Comparison of ENCODE assay signal across 1 mouse cellular context in the genomic region with DNA sequence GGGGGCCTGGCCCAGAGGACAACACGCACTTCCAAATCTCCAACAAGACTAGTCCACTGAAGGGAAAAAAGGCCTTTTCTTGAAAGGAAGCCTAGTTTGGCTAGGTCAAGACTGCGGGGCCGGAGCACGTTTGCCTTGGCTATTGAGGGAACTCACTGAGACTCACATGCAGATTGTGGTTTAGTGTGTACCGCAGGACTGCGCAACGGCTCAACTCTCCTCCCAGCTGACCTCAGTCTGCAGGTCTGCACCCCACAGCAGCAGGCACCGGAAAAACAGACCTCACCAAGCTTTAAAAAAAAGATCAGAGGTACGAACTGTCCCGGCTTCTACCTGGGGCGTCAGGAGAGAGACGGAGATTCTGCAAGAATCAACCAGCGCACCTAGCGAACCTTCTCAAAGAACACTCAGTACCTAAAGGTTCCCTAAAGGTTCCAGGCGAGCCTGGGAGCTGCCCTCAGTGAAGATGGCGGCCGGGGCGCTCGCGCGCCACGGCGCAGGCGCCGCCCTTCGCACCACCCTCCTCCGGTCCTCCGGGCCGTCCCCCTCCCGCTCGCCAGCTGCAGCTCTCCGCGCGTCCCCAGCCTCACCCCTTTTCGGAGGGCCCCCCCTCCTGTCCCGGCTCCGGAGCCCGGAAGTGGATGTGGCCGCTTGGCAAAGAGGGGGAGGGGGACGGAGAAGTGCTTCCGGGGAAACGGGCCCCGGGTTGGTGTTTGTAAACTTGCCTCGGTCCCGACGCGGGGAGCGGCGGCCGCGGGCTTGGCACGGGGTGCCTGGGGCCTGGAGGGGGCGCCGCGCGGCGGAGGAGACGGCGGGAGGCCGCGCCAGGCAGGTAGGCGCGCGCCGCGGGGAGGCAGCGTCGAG.
TF ChIP-seq lines count a peak whose summit lies in the region.

Gene Zfp740, plus strand, starts transcription at position 279 of the 864 bp plus-strand sequence.

TF ChIP-seq in CH12.LX, 34 proteins besides CTCF, POLR2A, EP300 and RAD21 (continued from another document):
- TF ChIP-seq TBP (conservative IDR thresholded peaks at IDR 0.05; ENCODE audit: low read depth, low read length), result 0 out of 2 replicates have a peak, but pooled peaks have one; percentile 37
- TF ChIP-seq PAX5 (IDR thresholded peaks at IDR 0.05; ENCODE audit: low read length), result no peak
- TF ChIP-seq NELFE (IDR thresholded peaks at IDR 0.05; ENCODE audit: low read depth, low read length), result no peak; the same call in none of the 2 replicates
- peak; percentile 89; the same call in 1 of the 2 replicates for TF ChIP-seq KAT2A (IDR thresholded peaks at IDR 0.05; ENCODE audit: insufficient replicate concordance, low read length)
- TF ChIP-seq SMC3 (IDR thresholded peaks at IDR 0.05; ENCODE audit: low read depth, low read length), result peak; percentile 7; the same call in 1 of the 2 replicates
- peak; percentile 29; the same call in 1 of the 2 replicates for TF ChIP-seq RCOR1 (conservative IDR thresholded peaks at IDR 0.05; ENCODE audit: low read depth, low read length)
- TF ChIP-seq MAX (IDR thresholded peaks at IDR 0.05; ENCODE audit: low read length), result peak; percentile 71
- peak; percentile 67 for TF ChIP-seq MXI1 (IDR thresholded peaks at IDR 0.05; ENCODE audit: low read depth, low read length)
- peak; percentile 97 for TF ChIP-seq BHLHE40 (IDR thresholded peaks at IDR 0.05; ENCODE audit: low read depth, low read length)
- 0 out of 2 replicates have a peak, but pooled peaks have one; percentile 51 for TF ChIP-seq MAFK (IDR thresholded peaks at IDR 0.05; ENCODE audit: insufficient replicate concordance, low read length)
- no peak for TF ChIP-seq JUN (IDR thresholded peaks at IDR 0.05; ENCODE audit: insufficient read depth, low read depth, low read length)
- TF ChIP-seq HCFC1 (IDR thresholded peaks at IDR 0.05; ENCODE audit: low read depth, low read length), result peak; percentile 91
- no peak for TF ChIP-seq USF2 (conservative IDR thresholded peaks at IDR 0.05; ENCODE audit: low read depth, low read length)
- no peak for TF ChIP-seq USF1 (IDR thresholded peaks at IDR 0.05; ENCODE audit: low read depth, low read length)
- peak; percentile 78 for TF ChIP-seq ETS1 (conservative IDR thresholded peaks at IDR 0.05; ENCODE audit: low read depth, low read length)
- peak; percentile 97 for TF ChIP-seq NRF1 (IDR thresholded peaks at IDR 0.05; ENCODE audit: low read depth, low read length)
- TF ChIP-seq CHD2 (IDR thresholded peaks at IDR 0.05; ENCODE audit: low read length), result peak; percentile 98
- peak; percentile 84 for TF ChIP-seq TCF12 (IDR thresholded peaks at IDR 0.05; ENCODE audit: low read depth, low read length)
- TF ChIP-seq GABPA (IDR thresholded peaks at IDR 0.05; ENCODE audit: insufficient replicate concordance, low read depth, low read length), result peak; percentile 13; the same call in 1 of the 2 replicates
- TF ChIP-seq ZKSCAN1 (IDR thresholded peaks at IDR 0.05; ENCODE audit: borderline replicate concordance, low read depth, low read length), result no peak
- TF ChIP-seq ZNF384 (IDR thresholded peaks at IDR 0.05; ENCODE audit: low read depth, low read length), result peak; percentile 58
- TF ChIP-seq ZC3H11A (IDR thresholded peaks at IDR 0.05; ENCODE audit: low read depth, low read length), result no peak
- peak; percentile 100 for TF ChIP-seq MAZ (IDR thresholded peaks at IDR 0.05; ENCODE audit: low read depth, low read length)
- TF ChIP-seq UBTF (IDR thresholded peaks at IDR 0.05; ENCODE audit: low read depth, low read length), result peak; percentile 32; the same call in 1 of the 2 replicates
- TF ChIP-seq ELF1 (IDR thresholded peaks at IDR 0.05; ENCODE audit: low read depth, low read length), result peak; percentile 91
- TF ChIP-seq ZMIZ1 (IDR thresholded peaks at IDR 0.05; ENCODE audit: low read depth, low read length), result peak; percentile 33; the same call in 1 of the 2 replicates
- TF ChIP-seq SIN3A (IDR thresholded peaks at IDR 0.05; ENCODE audit: low read length), result peak; percentile 93
- TF ChIP-seq MYC (IDR thresholded peaks at IDR 0.05; ENCODE audit: low read depth, low read length), result 0 out of 2 replicates have a peak, but pooled peaks have one; percentile 42
- peak; percentile 79; the same call in 1 of the 2 replicates for TF ChIP-seq MEF2A (IDR thresholded peaks at IDR 0.05; ENCODE audit: borderline replicate concordance, low read depth, low read length)
- TF ChIP-seq IRF4 (IDR thresholded peaks at IDR 0.05; ENCODE audit: low read depth, low read length), result peak; percentile 77
- no peak for TF ChIP-seq JUND (conservative IDR thresholded peaks at IDR 0.05; ENCODE audit: low read depth, low read length)
- no peak for TF ChIP-seq E2F4 (IDR thresholded peaks at IDR 0.05; ENCODE audit: insufficient replicate concordance, low read depth, low read length)
- no peak for TF ChIP-seq CHD1 (IDR thresholded peaks at IDR 0.05; ENCODE audit: low read depth, low read length)
